ENCODE assay signal across 10 mouse cellular contexts in genomic region chr17:10500795-10501432, GRCm38 (mm10).
DNase-seq lines count a peak whose midpoint lies in the region; ATAC-seq and TF ChIP-seq lines count a peak whose summit lies in the region.
"Had no signal": no experiment of that assay in that cellular context is flagged by ENCODE, and none has a peak within 500 bp of the region (broad histone marks: within the 10 kb centered on the region; RNA-seq: fewer than 3 reads in every experiment).

No protein-coding gene starts in this region.

- no peak for TF ChIP-seq POLR2A in brain, embryonic 14.5 days (IDR thresholded peaks at IDR 0.05; ENCODE audit: borderline replicate concordance, extremely low read depth, insufficient read depth, insufficient read length, poor library complexity, severe bottlenecking)
- no peak for TF ChIP-seq POLR2A in myocyte (IDR thresholded peaks at IDR 0.05; ENCODE audit: insufficient read length, low read depth)

- no peaks in the 10 kb centered on the region for H3K9me3 ChIP-seq in intestine, postnatal 0 days (ENCODE audit: control insufficient read depth)
- H3K9me3 ChIP-seq: embryonic facial prominence, embryonic 15.5 days; neural tube, embryonic 12.5 days had no signal

- 55% methylated on average over 12 of the region's 12 CpGs for WGBS in intestine, postnatal 0 days

- DNase-seq in left cerebral cortex, adult 2 months (ENCODE audit: extremely low spot score in 1 of 2, low spot score in 2 of 2) = no peak
- no peak for DNase-seq in left cerebral cortex, adult 9 months (ENCODE audit: low spot score in 2 of 2)
- no peak for DNase-seq in brain, embryonic 14.5 days (ENCODE audit: low read depth)
- DNase-seq in spleen, postnatal 14 days (ENCODE audit: low spot score in 2 of 2) = no peak
- DNase-seq in gastrocnemius, postnatal 10 days = no peak

- H3K79me2 ChIP-seq in myocyte (ENCODE audit: control insufficient read depth, insufficient read depth) = no peaks in the 10 kb centered on the region

- H3K27ac ChIP-seq in left cerebral cortex, adult 2 months = no peak overlapping the region
- no peak overlapping the region for H3K27ac ChIP-seq in intestine, postnatal 0 days (ENCODE audit: low read depth, low read length)
- H3K27ac ChIP-seq: embryonic facial prominence, embryonic 15.5 days; neural tube, embryonic 12.5 days had no signal

- no peak overlapping the region for H3K9ac ChIP-seq in intestine, postnatal 0 days (ENCODE audit: low read depth, low read length)
- H3K9ac ChIP-seq: embryonic facial prominence, embryonic 15.5 days; neural tube, embryonic 12.5 days had no signal

- no peak for ATAC-seq in intestine, postnatal 0 days
- ATAC-seq in erythroid progenitor cell, adult 5-6 weeks (replicated peaks; ENCODE audit: low FRiP score, poor library complexity, severe bottlenecking) = no peak

- intact Hi-C loops in left cerebral cortex, adult 2 months (cut with DNase I) = no loop called here

- no peak overlapping the region for H3K4me2 ChIP-seq in intestine, postnatal 0 days (replicated peaks; ENCODE audit: low read depth)
- H3K4me2 ChIP-seq in myocyte (ENCODE audit: low read depth) = peak overlapping the region; percentile 19
- H3K4me2 ChIP-seq: embryonic facial prominence, embryonic 15.5 days; neural tube, embryonic 12.5 days had no signal

- TF ChIP-seq CTCF in left cerebral cortex, adult 2 months (IDR thresholded peaks at IDR 0.05) = peak; percentile 51
- peak; percentile 41; the same call in 1 of the 2 replicates for TF ChIP-seq CTCF in brain, embryonic 14.5 days (IDR thresholded peaks at IDR 0.05; ENCODE audit: borderline replicate concordance, extremely low read depth, insufficient read depth, insufficient read length)
- TF ChIP-seq CTCF in intestine, postnatal 0 days (IDR thresholded peaks at IDR 0.05; ENCODE audit: low read depth) = peak; percentile 55

- H3K27me3 ChIP-seq in intestine, postnatal 0 days (replicated peaks; ENCODE audit: control insufficient read depth, insufficient read depth, low read length) = no peaks in the 10 kb centered on the region
- no peaks in the 10 kb centered on the region for H3K27me3 ChIP-seq in myocyte (ENCODE audit: control insufficient read depth, insufficient read depth, insufficient read length)
- H3K27me3 ChIP-seq: embryonic facial prominence, embryonic 15.5 days; neural tube, embryonic 12.5 days had no signal

- no peak overlapping the region for H3ac ChIP-seq in myocyte (ENCODE audit: control insufficient read depth, insufficient read length)

- no peak overlapping the region for H3K4me3 ChIP-seq in left cerebral cortex, adult 2 months
- no peak overlapping the region for H3K4me3 ChIP-seq in intestine, postnatal 0 days (ENCODE audit: low read depth, low read length)
- H3K4me3 ChIP-seq in myocyte = no peak overlapping the region
- H3K4me3 ChIP-seq: embryonic facial prominence, embryonic 15.5 days; neural tube, embryonic 12.5 days had no signal

- no peaks in the 10 kb centered on the region for H3K4me1 ChIP-seq in intestine, postnatal 0 days (replicated peaks; ENCODE audit: control insufficient read depth, insufficient read depth, low read length)

- H3K36me3 ChIP-seq in intestine, postnatal 0 days (ENCODE audit: control insufficient read depth, insufficient read depth) = no peaks in the 10 kb centered on the region
- no peaks in the 10 kb centered on the region for H3K36me3 ChIP-seq in myocyte (ENCODE audit: control insufficient read depth, insufficient read depth)
- H3K36me3 ChIP-seq: embryonic facial prominence, embryonic 15.5 days; neural tube, embryonic 12.5 days had no signal

TF ChIP-seq in myocyte, 11 proteins besides CTCF, POLR2A, EP300 and RAD21:
- TF ChIP-seq E2F4 (IDR thresholded peaks at IDR 0.05; ENCODE audit: insufficient read depth) (no peak), MAX (IDR thresholded peaks at IDR 0.05; ENCODE audit: low read depth) (no peak), TCF3 (IDR thresholded peaks at IDR 0.05; ENCODE audit: insufficient read length, low read depth) (no peak), POLR2AphosphoS2 (IDR thresholded peaks at IDR 0.05; ENCODE audit: insufficient read length, low read depth) (no peak)
